ENCODE assay signal across 8 mouse cellular contexts in the genomic region with DNA sequence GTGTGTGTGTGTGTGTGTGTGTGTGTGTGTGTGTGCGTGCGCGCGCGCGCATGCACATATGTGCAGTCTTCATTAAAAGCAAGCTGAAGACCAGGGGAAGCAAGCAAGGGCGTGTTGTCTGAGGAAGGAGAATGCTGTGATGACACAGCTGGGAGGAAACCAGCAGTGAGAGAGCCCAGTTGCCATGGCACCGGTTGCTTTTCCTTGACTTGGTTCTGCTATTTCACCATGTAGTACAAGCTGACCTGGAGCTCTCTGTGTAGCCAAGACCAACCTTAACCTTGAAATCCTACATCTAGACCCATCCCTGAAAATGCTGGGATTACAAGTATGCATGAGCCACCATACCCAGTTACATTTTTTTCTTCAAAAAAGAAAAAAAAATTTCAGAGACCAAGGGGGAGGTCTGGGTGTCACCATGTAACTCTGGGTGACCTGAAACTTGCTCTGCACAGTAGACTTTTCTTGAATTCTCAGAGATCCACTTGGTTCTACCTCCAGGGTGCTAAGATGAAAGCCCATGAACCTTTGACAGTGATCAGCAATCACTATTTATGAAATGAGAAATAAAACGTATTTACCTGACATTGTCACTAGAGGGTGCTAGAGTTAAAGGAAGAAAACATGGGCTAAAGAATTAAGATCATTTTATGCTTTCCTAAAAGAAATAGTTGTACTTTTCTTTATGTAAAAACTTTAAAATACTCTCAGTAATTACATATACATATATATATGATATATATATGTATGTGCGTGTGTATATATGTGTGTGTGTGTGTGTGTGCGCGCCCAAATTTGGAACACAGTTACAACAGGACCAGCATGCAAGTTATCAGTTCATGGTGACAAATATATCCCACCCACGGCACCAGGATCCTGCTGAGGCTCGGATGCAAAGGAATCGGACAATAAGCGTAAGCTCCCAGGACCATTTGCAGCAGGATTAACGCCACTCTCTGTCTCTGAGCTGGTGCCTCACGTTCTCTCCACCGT. TPM values are rescaled to one million over a fixed set of nuclear protein-coding genes. Genes with fewer than 3 reads are reported as not detected.
DNase-seq lines count a peak whose midpoint lies in the region; ATAC-seq and TF ChIP-seq lines count a peak whose summit lies in the region.

No protein-coding gene starts in this region.

- peak; percentile 17 to 68 for DNase-seq in cerebellum, postnatal 10 days
- no peak for DNase-seq in cerebellum, adult 18-20 months
- peak; percentile 79 for DNase-seq in lung, postnatal 0 days (ENCODE audit: low spot score)
- DNase-seq in lung, postnatal 25 days (ENCODE audit: low spot score): no peak
- DNase-seq in forelimb bud, embryonic 11.5 days (ENCODE audit: low read depth, low spot score): peak; percentile 28
- peak; percentile 57 for DNase-seq in telencephalon, adult 2 months (ENCODE audit: low read depth, low spot score)
- DNase-seq in gastrocnemius, postnatal 36 days: no peak

- intact Hi-C loops in gastrocnemius, postnatal 36 days (cut with DNase I): loop anchor here (5.0 kb wide), 1 partner anchor 209 kb away; no protein-coding TSS in a partner anchor

- H3K4me3 ChIP-seq in lung, postnatal 0 days (ENCODE audit: low read depth, low read length): no peak overlapping the region

- H3K9me3 ChIP-seq in lung, postnatal 0 days (ENCODE audit: low read length): no peaks in the 10 kb centered on the region

- no peak for ATAC-seq in lung, postnatal 0 days
- ATAC-seq in megakaryocyte-erythroid progenitor cell, adult 5-6 weeks (replicated peaks; ENCODE audit: low FRiP score, low TSS enrichment, poor library complexity, severe bottlenecking): peak; percentile 15; the same call in 1 of the 2 replicates

- no peak overlapping the region for H3K4me2 ChIP-seq in lung, postnatal 0 days (replicated peaks; ENCODE audit: low read depth, low read length)

- no peak overlapping the region for H3K27ac ChIP-seq in lung, postnatal 0 days (ENCODE audit: low read length)

- TF ChIP-seq EP300 in lung, postnatal 0 days (IDR thresholded peaks at IDR 0.05): no peak

- peak; percentile 70 for TF ChIP-seq CTCF in lung, postnatal 0 days (IDR thresholded peaks at IDR 0.05)

- no peaks in the 10 kb centered on the region for H3K27me3 ChIP-seq in lung, postnatal 0 days (replicated peaks; ENCODE audit: insufficient read depth, low read length)

- no peaks in the 10 kb centered on the region for H3K4me1 ChIP-seq in lung, postnatal 0 days (ENCODE audit: insufficient read depth, low read depth, low read length)

- 71% methylated on average over 19 of the region's 19 CpGs for WGBS in lung, postnatal 0 days

- no peaks in the 10 kb centered on the region for H3K36me3 ChIP-seq in lung, postnatal 0 days (ENCODE audit: insufficient read depth, low read length)

- H3K9ac ChIP-seq in lung, postnatal 0 days (replicated peaks; ENCODE audit: low read depth): no peak overlapping the region

RNA-seq across cellular contexts. Expression of gene Rwdd2a, which starts 21.2 kb away (rescaled TPM):
- polyA plus RNA-seq in lung, postnatal 0 days (2015; fragmentation: Nextera tagmentation; extraction: Ambion mirVana): 6.1 and 6.7 TPM in 2 replicates
- 1.2 TPM in 1 of 2 replicates, not detected in the other for total RNA-seq in megakaryocyte-erythroid progenitor cell, adult 5-6 weeks (2014; fragmentation: Nextera tagmentation)
- total RNA-seq in megakaryocyte-erythroid progenitor cell, adult 5-6 weeks (2017): 1.1 TPM in 1 of 2 replicates, not detected in the other
- total RNA-seq in gastrocnemius, postnatal 36 days (2021): under 1 TPM in 1 of 2 experiments, not detected in 1; 0.32 TPM

RNA-seq across cellular contexts. Expression of gene Pgm3, which starts 21.3 kb away (rescaled TPM):
- 20.5 and 24.6 TPM in 2 replicates for polyA plus RNA-seq in lung, postnatal 0 days (2015; fragmentation: Nextera tagmentation; extraction: Ambion mirVana)
- 4.7 and 11.3 TPM in 2 replicates for total RNA-seq in megakaryocyte-erythroid progenitor cell, adult 5-6 weeks (2014; fragmentation: Nextera tagmentation)
- total RNA-seq in megakaryocyte-erythroid progenitor cell, adult 5-6 weeks (2017): 7.3 and 14.8 TPM in 2 replicates
- 1 to 10 TPM; 3.3 to 4.1 TPM for total RNA-seq in gastrocnemius, postnatal 36 days (2021)

Comparison
In these comparisons a context has a peak if more than half of its experiments do, and no peak if none do; other contexts are left out.
1. DNase-seq: peak in cerebellum, postnatal 10 days (2 of 2), lung, postnatal 0 days (single experiment), forelimb bud, embryonic 11.5 days (single experiment) and telencephalon, adult 2 months (single experiment); none in cerebellum, adult 18-20 months (0 of 2), lung, postnatal 25 days (single experiment) and gastrocnemius, postnatal 36 days (0 of 2).